Mouse (Mus musculus) G1E (cell line): ENCODE measurements around the gene Dgcr8.

ENCODE experiments used
- CTCF ChIP-seq: IDR thresholded peaks from 2 replicates; pipeline ENCODE4 v1.5.1; 2012; ENCODE audit warnings: low read depth, low read length, inconsistent platforms, mixed read lengths
- GATA1 ChIP-seq: IDR thresholded peaks from 2 replicates; pipeline ENCODE4 v1.6.1; 2012; ENCODE audit warnings: borderline replicate concordance, low read length, inconsistent platforms, mixed read lengths
- POLR2AphosphoS5 ChIP-seq: IDR thresholded peaks from 2 replicates; pipeline ENCODE4 v1.6.1; 2012; ENCODE audit warnings: low read depth, low read length, inconsistent platforms; ENCODE audit not compliant: insufficient replicate concordance
- TAL1 ChIP-seq: conservative IDR thresholded peaks from 2 replicates; pipeline ENCODE4 v1.6.1; 2012; ENCODE audit warnings: low read depth, low read length, inconsistent platforms, mixed read lengths

DNA sequence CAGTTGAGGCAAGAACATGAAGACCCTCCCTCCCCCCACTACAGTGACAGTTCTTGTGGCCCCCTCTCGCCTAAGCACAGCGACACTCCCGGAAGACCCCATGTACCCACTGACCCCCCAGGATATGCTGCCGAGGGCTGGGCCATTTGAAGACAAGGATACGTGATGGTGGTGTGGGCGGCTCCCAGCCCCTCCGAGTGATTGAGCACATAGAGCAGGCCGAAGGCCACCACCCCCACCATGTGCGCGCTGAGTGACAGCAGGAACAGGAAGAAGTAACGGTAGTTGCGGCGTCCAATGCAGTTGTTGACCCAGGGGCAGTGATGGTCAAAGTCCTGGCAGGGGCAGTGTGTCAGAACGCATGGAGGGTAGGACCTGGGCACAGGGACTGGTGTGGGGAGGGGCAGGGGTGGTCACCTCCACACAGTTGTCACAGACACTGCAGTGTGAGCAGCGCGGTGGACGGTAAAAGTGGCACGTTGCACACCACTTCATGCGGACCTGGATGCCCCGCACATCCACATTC is 61.1 kb downstream of the Dgcr8 start:
- TF ChIP-seq CTCF (no peak), POLR2AphosphoS5 (no peak), TAL1 (no peak), GATA1 (no peak)
